Mouse (Mus musculus) layer of hippocampus, adult 9-10 months (tissue): ENCODE results near the gene Supt3.

ENCODE experiments used
- DNase-seq: peaks from one replicate; pipeline ENCODE4 v3.0.0; 2022; ENCODE audit warnings: low spot score

Gene Supt3

DNA sequence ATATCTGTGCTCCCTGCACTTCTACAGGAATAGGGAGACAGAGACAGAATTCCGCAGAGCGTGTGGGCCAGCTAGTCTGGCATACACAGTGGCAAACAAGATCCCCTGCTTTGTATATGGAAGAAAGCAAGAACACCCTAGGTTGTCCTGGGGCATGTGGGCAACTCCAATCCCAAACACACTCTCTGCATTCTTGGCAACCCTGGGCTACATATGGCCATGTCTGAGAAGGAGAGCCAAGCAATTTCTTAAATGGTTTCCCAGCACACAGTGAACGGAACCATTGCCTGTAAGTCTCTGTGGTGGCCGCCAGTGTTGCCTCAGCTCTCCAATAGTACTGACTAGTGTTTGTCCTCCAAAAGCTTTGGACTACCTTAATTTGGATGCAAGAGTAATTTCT is 351.7 kb downstream of the Supt3 start:
- no peak for DNase-seq

DNA sequence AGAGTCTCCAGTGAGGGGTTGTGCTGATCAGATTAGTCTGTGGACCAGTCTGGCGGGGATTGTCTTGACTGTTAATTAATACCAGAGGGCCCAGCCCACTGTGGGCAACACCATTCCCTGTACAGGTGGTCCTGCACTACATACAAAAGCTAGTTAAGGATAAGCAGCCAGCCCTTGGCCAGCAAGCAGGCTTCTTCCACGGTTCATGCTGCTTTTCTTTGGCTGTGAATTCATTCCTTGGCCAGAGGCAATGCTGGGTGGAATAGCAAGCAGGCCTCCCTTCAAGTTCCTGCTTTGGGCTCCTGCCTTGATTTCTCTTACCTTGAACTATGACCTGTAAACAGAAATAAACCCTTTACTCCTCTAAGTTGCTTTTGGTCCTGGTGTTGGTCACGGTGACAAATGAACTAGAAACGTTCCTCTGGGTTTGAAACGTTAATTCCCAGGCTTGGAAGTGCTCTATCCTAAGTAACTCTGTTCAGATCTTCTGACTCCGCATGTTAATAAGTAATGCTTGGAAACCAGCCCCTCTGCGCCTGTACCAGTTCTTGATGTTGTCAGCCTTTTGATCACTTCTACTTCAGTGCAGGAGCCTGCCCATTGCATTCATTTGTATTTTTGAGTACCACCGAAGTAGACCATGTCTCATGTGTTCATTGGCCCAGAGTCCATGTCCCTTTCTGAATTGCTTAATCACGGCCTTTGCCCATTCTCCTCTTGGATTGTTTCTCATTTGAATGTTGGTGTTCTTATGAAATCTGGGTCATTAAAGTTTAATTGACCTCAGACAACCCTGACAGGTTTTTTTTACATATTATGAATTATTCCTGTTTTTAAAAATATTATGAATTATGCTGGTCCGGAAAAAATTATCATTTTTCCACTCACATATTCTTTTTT is 356.8 kb downstream of the Supt3 start:
- no peak for DNase-seq

DNA sequence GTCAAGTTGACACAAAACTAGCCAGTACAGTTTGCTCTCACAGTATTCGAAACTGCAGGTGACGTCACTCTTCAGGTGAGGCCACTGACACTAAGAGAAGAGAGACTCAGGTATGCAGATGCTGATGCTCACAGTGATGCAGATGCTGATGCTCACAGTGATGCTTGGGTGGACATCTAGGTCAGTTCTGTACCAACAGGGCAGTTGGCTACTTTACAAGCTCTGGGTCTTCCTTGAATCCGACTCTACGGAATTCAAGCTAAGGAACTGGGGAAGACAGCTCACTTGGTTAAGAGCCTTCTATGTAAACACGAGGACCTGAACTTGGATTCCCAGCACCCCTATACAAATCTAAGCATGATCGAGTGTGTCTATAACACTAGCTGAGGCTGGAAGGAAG is 359.5 kb downstream of the Supt3 start:
- no peak for DNase-seq

DNA sequence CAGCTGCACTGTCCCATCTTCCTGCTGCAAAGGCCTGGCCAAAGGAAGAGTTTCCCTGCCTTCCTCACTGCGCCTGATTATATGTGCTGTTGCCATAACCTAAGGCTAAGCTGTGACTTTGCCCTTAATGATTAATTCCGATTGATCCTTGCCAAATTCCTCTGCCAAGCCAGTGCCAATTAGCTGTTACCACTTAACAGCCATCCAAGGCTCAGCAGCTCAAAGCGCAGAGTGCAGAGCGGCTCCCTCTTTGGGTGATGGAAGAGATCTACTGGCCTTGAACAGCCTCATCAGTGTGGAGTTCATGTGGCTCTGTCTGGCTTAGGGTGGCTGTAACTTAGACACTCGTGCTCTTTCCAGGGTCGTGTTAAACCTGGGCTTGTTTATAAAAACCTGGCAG is 366.1 kb downstream of the Supt3 start:
- DNase-seq: no peak

DNA sequence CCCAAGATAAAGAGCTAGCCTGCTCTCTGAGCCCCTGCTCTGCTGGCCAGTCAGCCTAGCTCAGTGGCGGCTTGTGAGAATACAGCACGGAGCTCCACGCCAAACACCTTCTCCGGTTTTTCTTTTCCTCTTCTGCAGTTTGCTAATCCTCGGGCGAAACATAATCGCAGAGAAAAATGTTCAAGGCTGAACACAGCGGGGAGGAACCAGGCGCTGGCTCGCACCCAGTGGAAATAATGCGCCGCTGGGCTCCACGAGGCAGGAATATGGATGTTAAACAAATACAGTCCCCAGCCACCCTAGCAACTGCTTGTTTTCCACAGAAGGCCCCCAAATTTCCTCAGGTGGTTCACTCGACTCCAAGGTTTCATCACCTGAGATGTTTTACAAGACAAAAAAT is 367.7 kb downstream of the Supt3 start:
- DNase-seq: no peak

DNA sequence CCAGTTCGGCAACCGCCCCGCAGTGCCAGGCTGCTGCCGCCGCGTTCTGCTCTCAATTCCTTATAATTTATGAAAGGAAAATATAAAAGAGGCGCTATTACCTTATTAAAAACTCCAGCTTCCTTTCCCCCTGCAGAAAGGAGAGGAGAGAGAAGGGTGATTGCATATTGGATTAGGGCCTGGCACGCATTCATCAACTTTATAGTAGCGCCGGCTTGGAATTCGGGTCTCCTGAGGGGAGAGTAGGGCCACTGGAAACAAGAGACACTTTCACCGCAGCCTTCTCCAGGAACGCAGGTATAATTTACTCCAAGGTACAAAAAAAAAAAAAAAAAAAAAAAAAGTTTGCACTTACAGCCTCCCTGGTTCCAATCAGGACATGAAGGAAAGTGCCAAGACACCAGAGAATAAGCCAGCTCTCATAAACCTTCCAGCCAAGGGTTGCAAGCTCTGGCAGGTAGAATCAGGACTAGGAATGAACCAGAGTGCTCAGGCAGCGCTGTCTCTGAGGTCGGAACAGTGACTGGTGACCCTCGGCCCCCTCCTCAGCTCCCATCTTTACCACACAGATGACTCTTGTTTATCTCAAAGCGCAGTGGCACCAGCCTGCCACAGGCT is 374.5 kb downstream of the Supt3 start:
- DNase-seq: no peak

DNA sequence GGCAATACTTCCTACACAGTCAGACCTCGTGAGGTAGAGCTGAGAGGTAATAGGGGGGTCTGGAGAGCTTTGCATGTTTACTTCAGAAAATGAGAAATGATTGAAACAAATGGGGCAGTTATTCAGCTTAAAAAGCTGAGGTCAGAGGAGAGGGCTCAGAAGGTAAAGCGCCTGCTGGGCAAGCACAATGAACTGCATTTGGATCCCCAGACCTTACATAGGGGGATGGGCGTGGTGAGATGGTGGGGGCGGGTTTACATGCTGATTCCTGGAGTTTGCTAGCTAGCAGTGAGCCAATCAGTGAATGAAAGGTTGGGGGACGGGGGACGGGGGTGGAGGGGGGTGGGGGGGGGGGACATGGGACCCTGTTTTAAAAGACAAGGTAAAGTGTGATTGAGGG is 376.8 kb downstream of the Supt3 start:
- no peak for DNase-seq

DNA sequence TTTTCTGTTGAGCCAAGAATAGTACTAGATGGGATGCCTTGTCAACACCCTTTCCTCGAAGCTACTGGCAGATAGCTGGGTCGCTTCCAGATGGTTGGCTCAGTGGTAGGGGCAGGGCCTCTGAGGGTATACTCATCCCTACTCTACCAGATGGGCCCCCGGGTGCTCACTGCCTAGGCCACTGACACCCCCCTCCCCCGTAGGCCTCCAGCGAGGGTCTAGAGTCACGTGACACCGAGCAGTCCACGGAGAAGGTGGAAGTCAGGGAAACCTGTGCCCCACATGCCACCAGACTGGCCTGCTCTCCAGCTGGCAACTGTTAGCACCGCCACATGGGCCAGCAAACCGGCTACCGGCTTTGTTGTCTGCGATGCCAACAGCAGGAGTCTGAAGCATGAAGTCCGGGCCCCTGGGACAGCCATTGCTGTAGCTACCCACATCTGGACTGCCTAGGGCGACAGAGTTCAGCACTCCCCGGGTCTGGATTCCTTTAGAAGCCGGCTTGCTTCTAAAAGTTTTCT is 381.3 kb downstream of the Supt3 start:
- no peak for DNase-seq

DNA sequence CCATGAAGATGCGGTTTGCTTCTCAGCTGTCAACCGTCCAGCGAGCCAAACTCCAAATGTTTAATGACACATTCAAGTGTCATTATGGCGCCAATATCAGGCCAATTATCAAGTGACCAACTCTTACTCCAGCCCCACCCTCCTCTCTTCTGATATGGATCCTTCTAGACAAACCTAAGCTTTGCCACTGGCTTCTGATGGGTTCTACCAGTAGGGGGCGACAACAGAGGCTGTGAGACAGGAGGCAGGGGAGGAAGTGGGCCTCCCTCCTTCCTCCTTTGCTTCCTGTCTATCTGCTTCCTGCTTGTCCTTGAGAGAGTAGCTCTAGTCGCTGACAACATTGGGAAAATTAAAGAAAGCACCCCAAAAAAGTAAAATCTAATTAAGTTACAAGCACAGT is 383.7 kb downstream of the Supt3 start:
- no peak for DNase-seq

DNA sequence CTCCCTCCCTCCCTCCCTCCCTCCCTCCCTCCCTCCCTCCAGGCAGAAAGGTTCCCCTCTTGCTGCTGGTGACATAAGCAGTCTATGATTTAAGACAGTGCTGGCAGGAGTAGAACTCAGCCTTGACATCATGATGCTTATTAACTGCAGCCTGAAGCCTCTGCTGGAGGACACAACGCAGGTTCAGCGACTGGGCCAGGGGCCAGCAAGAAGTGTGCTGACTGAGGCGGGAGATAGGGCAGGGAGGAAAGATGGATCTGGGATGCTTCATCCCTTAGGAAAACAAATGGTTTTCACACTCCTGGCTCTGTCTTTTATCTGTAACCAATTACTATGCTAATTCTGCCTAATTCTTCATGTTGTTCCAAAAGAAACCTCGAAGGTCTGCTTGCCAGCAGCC is 388.8 kb downstream of the Supt3 start:
- no peak for DNase-seq
